Mouse (Mus musculus) testis, adult 2 months (tissue): ENCODE measurements around the gene Arsg. TPM values are rescaled to one million over a fixed set of nuclear protein-coding genes. Genes with fewer than 3 reads are reported as not detected.

Experiments
- H3K27ac ChIP-seq: fragments of 200-500 bp; 2 replicates; pipeline ENCODE4 v1.5.1; 2012; ENCODE audit warnings: low read depth, low read length; ENCODE audit not compliant: control insufficient read depth, insufficient read depth
- H3K27me3 ChIP-seq: fragments of 200-500 bp; 2 replicates; pipeline ENCODE4 v1.6.1; 2012; ENCODE audit warnings: mild to moderate bottlenecking, low read length, moderate library complexity; ENCODE audit not compliant: control insufficient read depth, insufficient read depth
- H3K36me3 ChIP-seq: fragments of 200-500 bp; 2 replicates; pipeline ENCODE4 v1.6.1; 2012; ENCODE audit warnings: mild to moderate bottlenecking, low read length; ENCODE audit not compliant: control insufficient read depth, insufficient read depth
- H3K4me1 ChIP-seq: fragments of 200-500 bp; 2 replicates; pipeline ENCODE4 v1.6.1; 2012; ENCODE audit warnings: low read length; ENCODE audit not compliant: control insufficient read depth, insufficient read depth
- H3K4me3 ChIP-seq: fragments of 200-500 bp; 2 replicates; pipeline ENCODE4 v1.5.1; 2012; ENCODE audit warnings: low read depth, mild to moderate bottlenecking, low read length, moderate library complexity, mixed read lengths; ENCODE audit not compliant: control insufficient read depth
- CTCF ChIP-seq: fragments of 200-500 bp; IDR thresholded peaks from 2 replicates; pipeline ENCODE4 v1.5.1; 2012; ENCODE audit warnings: low read depth, mild to moderate bottlenecking, inconsistent platforms, low read length, moderate library complexity; ENCODE audit not compliant: control insufficient read depth, insufficient read depth, insufficient replicate concordance
- POLR2A ChIP-seq: fragments of 200-500 bp; IDR thresholded peaks from 2 replicates; pipeline ENCODE4 v1.6.1; 2012; ENCODE audit warnings: low read depth, mild to moderate bottlenecking, inconsistent platforms, low read length, moderate library complexity; ENCODE audit not compliant: control insufficient read depth
- polyA plus RNA-seq: library from polyadenylated mRNA; depleted of rRNA; stranded (reverse); fragments of >200 nt; gene quantifications from 2 replicates; pipeline ENCODE4 v1.2.3, GENCODE M21; 2012

Gene Arsg
- polyA plus RNA-seq, 1 experiment, result 3.1 TPM

DNA sequence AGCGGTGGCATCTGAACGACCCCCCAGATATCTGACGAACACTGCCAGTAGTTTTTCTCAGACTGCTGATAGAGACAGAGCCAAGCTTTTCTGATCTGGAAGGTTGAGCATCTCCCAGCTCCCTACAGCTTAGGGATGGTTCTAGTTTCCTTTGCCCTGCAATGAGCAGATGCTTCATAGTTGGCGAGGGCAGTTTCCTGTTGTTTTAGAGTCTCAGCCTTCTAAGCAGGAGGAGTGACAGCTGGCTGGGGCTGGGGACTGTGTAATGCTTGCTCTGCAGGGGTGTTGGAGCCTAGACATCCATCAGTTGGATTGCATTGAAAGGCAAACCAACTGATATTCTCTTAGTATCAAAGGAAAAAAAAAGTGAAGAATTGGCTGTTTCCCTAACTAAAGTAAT lies 56.9 kb downstream of the Arsg start:
- H3K27me3 ChIP-seq, result no peaks in the 10 kb centered on the region
- no peaks in the 10 kb centered on the region for H3K4me1 ChIP-seq
- TF ChIP-seq POLR2A, result no peak
- TF ChIP-seq CTCF, result no peak
- no peak overlapping the region for H3K4me3 ChIP-seq
- H3K27ac ChIP-seq, result no peak overlapping the region
- no peaks in the 10 kb centered on the region for H3K36me3 ChIP-seq

DNA sequence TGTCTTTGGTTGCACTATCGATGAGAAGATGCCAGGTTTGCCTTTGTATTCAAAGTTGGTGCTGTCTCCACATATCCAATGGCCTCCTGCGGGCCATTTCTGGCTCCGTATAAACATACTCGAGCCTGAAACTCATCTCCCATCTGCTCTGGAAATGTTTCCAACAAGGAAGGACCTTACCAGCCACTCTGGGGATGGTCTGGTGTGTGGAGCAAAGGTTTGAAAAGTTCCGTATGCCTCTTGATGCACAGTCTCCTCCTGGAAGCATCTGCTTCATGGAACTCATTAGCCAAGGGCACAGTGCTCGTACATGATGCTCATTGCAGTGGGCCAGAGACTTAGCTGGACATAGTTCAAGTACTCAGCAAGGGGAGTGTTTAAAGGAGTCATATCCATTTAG lies 62.8 kb downstream of the Arsg start:
- Histone ChIP-seq H3K27me3 (no peaks in the 10 kb centered on the region), H3K27ac (no peak overlapping the region), H3K36me3 (no peaks in the 10 kb centered on the region), H3K4me3 (no peak overlapping the region), H3K4me1 (no peaks in the 10 kb centered on the region)
- TF ChIP-seq POLR2A (no peak), CTCF (no peak)

DNA sequence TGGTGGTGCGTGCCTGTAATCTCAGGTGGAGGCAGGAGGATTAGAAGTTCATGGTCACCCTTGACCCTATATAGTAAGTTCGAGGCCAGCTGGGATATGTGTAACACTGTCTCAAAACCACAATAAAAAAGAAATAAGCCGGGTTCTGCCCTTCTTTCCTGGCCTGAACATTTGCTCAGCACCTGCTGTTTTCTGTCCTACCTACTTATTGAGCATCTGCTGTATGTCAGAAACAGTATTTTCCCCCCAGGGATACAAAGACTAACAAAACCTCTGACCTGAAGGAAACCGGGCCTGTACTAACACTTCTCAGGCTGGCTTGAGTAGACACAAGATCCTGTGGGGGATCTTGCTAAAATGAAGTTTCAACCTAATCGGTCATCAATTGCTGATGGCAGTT lies 63.8 kb downstream of the Arsg start:
- TF ChIP-seq POLR2A (no peak), CTCF (no peak)
- no peak overlapping the region for H3K4me3 ChIP-seq
- no peaks in the 10 kb centered on the region for H3K27me3 ChIP-seq
- no peaks in the 10 kb centered on the region for H3K4me1 ChIP-seq
- no peaks in the 10 kb centered on the region for H3K36me3 ChIP-seq
- no peak overlapping the region for H3K27ac ChIP-seq

DNA sequence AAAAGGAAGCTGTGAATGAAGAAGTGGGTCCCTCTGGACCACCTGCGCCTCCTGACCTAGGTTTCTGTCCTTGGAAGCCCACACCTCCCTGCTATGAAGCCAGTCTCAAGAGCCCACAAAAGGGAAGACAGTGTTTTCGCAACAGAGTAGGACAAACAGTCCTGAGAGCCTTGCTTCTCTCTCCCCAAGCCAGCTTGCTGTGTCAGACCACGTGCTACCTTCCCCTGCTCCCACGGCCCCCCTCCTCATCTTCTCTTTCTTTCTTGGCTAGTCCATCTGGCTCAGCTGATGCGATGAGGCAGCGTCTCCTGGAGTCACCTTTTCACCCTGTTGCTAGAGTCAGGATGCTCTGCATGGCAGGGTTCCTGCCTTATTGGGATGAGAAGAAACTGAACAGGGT lies 66.1 kb downstream of the Arsg start:
- Histone ChIP-seq H3K27ac (no peak overlapping the region; the same call in 1 of the 2 replicates), H3K4me3 (no peak overlapping the region), H3K36me3 (no peaks in the 10 kb centered on the region), H3K27me3 (no peaks in the 10 kb centered on the region), H3K4me1 (no peaks in the 10 kb centered on the region)
- TF ChIP-seq CTCF (no peak), POLR2A (no peak)

DNA sequence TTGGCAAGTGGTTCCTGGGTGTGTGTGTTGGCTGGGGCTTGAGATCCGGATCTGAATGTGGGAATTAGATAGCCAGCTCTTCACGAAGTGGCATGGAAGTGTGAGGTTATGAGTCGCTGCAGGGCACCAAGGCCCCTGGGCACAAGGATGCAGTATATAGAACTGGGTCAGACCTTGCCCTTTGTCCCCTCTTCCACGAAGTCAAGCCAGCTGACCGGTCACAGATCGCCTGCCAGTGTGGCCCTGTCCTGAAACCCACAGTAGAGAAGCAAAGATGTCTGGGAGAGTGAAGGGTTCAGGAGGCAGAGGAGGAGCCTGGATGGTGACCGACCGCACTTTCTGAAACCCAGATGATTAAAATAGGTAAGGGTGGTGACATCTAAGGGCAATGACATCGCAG lies 70.3 kb downstream of the Arsg start:
- Histone ChIP-seq H3K27ac (no peak overlapping the region), H3K27me3 (no peaks in the 10 kb centered on the region), H3K4me1 (peaks cover 14% of the 10 kb centered on the region), H3K4me3 (no peak overlapping the region), H3K36me3 (no peaks in the 10 kb centered on the region)
- TF ChIP-seq POLR2A, result no peak
- no peak for TF ChIP-seq CTCF

DNA sequence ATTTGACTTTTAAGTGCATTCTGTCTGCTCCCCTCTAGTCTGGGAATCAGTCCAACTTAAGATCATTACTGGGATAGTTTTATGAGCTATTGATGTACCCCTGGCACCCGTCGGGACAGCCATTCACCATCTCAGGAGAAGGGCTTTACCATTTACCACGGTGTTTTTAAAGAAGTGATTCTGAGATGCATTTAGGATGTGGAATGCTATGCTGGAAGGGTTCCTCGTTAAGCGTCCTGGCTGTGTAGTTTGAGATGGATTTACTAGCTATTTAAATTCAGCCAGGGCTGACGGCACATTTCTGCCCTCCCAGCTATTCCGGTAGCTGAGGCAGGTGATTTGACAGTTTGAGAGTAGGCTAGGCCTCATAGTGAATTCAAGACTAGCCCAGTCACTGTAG lies 71.3 kb downstream of the Arsg start:
- H3K27ac ChIP-seq, result no peak overlapping the region
- H3K4me1 ChIP-seq, result peaks cover 14% of the 10 kb centered on the region
- no peaks in the 10 kb centered on the region for H3K27me3 ChIP-seq
- TF ChIP-seq CTCF (no peak), POLR2A (no peak)
- no peak overlapping the region for H3K4me3 ChIP-seq
- H3K36me3 ChIP-seq, result no peaks in the 10 kb centered on the region

DNA sequence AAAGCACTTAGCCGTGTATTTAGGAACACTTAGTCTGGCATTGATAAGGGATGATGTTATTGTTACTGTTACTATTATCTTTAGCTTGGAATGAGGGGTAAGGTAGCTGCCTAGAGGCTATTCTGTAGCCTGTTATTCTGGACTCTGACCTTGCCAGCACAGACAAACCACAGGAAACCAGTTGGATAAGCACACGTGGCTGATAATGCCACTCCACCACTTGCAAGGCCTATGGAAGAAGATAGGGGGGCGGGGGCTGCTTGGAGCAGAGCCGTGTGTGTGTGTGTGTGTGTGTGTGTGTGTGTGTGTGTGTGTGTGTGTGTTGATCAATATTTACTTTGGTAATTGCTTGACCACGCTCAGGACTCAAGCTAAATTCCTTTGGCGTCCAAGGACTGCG lies 72.1 kb downstream of the Arsg start:
- H3K36me3 ChIP-seq, result no peaks in the 10 kb centered on the region
- H3K4me1 ChIP-seq, result peaks cover 14% of the 10 kb centered on the region
- H3K27me3 ChIP-seq, result no peaks in the 10 kb centered on the region
- H3K4me3 ChIP-seq, result no peak overlapping the region
- H3K27ac ChIP-seq, result no peak overlapping the region
- no peak for TF ChIP-seq POLR2A
- TF ChIP-seq CTCF, result no peak

DNA sequence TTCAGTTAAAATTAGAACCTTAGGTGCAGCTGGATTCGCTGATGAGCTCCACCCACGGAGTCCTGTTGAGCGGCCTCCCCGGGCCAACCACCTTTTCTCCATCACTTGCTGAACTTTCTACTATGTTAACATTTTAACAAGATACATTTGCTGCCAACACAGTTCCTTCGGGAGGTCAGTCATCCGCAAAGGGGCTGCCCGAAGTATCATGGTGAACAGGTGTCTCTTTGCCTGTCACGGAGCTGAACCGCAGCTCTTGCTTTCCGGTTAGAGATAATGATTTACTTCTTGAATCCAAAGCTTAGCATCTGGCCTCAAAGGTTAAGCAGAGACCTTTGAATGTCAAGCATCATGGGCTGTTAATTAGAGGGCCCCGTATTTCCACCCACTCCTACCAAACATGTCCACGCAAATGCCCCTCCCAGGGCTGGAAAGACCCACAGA lies 72.5 kb downstream of the Arsg start:
- TF ChIP-seq CTCF, result no peak
- TF ChIP-seq POLR2A, result no peak
- no peaks in the 10 kb centered on the region for H3K36me3 ChIP-seq
- H3K4me1 ChIP-seq, result peaks cover 14% of the 10 kb centered on the region
- H3K4me3 ChIP-seq, result no peak overlapping the region
- H3K27ac ChIP-seq, result no peak overlapping the region
- no peaks in the 10 kb centered on the region for H3K27me3 ChIP-seq
